Mouse (Mus musculus) liver, embryonic 14.5 days (tissue): ENCODE measurements around the gene Tsc22d3.

Source experiments
- CTCF ChIP-seq: IDR thresholded peaks from 2 replicates; pipeline ENCODE4 v1.5.1; 2016; ENCODE audit warnings: antibody characterized with exemption, low read depth, control low read depth
- EP300 ChIP-seq: IDR thresholded peaks from 2 replicates; pipeline ENCODE4 v1.6.1; 2016; ENCODE audit warnings: antibody characterized with exemption, low read depth

GRCm38 (mm10) chrX:140518351-140518750 lies 82.1 kb downstream of the Tsc22d3 start:
- no peak for TF ChIP-seq CTCF
- no peak for TF ChIP-seq EP300
